Mouse (Mus musculus): ENCODE data around the gene Igf1r. TPM values are rescaled to one million over a fixed set of nuclear protein-coding genes. Genes with fewer than 3 reads are reported as not detected.

Igf1r gene
- polyA plus RNA-seq, 1 experiment from 2014 or later = 23.7 TPM

GRCm38 (mm10) chr7:68134948-68135347 is 182.3 kb downstream of the Igf1r start:
- peaks cover 42% of the 10 kb centered on the region for H3K4me1 ChIP-seq (replicated peaks)
- WGBS = 88% methylated on average over 16 of the region's 16 CpGs
- H3K27me3 ChIP-seq = no peaks in the 10 kb centered on the region
- H3K36me3 ChIP-seq = no peaks in the 10 kb centered on the region
- no peak overlapping the region for H3K4me3 ChIP-seq
- no peak for ATAC-seq (ENCODE audit: low read depth)
- no peak overlapping the region for H3K4me2 ChIP-seq
- no peaks in the 10 kb centered on the region for H3K9me3 ChIP-seq
- no peak overlapping the region for H3K9ac ChIP-seq
- H3K27ac ChIP-seq (replicated peaks) = no peak overlapping the region

GRCm38 (mm10) chr7:68136056-68136455 is 183.4 kb downstream of the Igf1r start:
- H3K36me3 ChIP-seq = no peaks in the 10 kb centered on the region
- H3K4me2 ChIP-seq = no peak overlapping the region
- WGBS = 83% methylated on average over 10 of the region's 10 CpGs
- H3K9ac ChIP-seq = no peak overlapping the region
- H3K9me3 ChIP-seq = no peaks in the 10 kb centered on the region
- H3K4me1 ChIP-seq (replicated peaks) = peaks cover 33% of the 10 kb centered on the region
- no peak overlapping the region for H3K27ac ChIP-seq (replicated peaks)
- no peak for ATAC-seq (ENCODE audit: low read depth)
- no peaks in the 10 kb centered on the region for H3K27me3 ChIP-seq
- no peak overlapping the region for H3K4me3 ChIP-seq

GRCm38 (mm10) chr7:68139384-68139783 is 186.8 kb downstream of the Igf1r start:
- 76% methylated on average over 2 of the region's 2 CpGs for WGBS
- Histone ChIP-seq H3K4me1 (replicated peaks) (peaks cover 8% of the 10 kb centered on the region; the same call in 1 of the 2 replicates), H3K4me3 (no peak overlapping the region), H3K27me3 (no peaks in the 10 kb centered on the region), H3K9me3 (no peaks in the 10 kb centered on the region), H3K4me2 (no peak overlapping the region), H3K9ac (no peak overlapping the region), H3K27ac (replicated peaks) (no peak overlapping the region), H3K36me3 (no peaks in the 10 kb centered on the region)
- ATAC-seq (ENCODE audit: low read depth) = no peak

- no peak overlapping the region for H3K27ac ChIP-seq (replicated peaks)
- ATAC-seq (ENCODE audit: low read depth) = no peak
- no peak overlapping the region for H3K4me3 ChIP-seq
- H3K27me3 ChIP-seq = no peaks in the 10 kb centered on the region
- H3K4me1 ChIP-seq (replicated peaks) = peaks cover 8% of the 10 kb centered on the region; the same call in 1 of the 2 replicates
- H3K36me3 ChIP-seq = no peaks in the 10 kb centered on the region
- H3K9me3 ChIP-seq = no peaks in the 10 kb centered on the region
- H3K9ac ChIP-seq = no peak overlapping the region
- WGBS = 87% methylated on average over 11 of the region's 11 CpGs
- H3K4me2 ChIP-seq = no peak overlapping the region
Measured at GRCm38 (mm10) chr7:68140041-68140807, 187.6 kb downstream of the Igf1r start.

- ATAC-seq (ENCODE audit: low read depth) = peak; percentile 46; the same call in 1 of the 2 replicates
- 74% methylated on average over 6 of the region's 6 CpGs for WGBS
- peaks cover 28% of the 10 kb centered on the region for H3K4me1 ChIP-seq (replicated peaks)
- no peak overlapping the region for H3K9ac ChIP-seq
- H3K4me2 ChIP-seq = no peak overlapping the region
- no peaks in the 10 kb centered on the region for H3K36me3 ChIP-seq
- H3K9me3 ChIP-seq = no peaks in the 10 kb centered on the region
- no peak overlapping the region for H3K27ac ChIP-seq (replicated peaks)
- H3K27me3 ChIP-seq = no peaks in the 10 kb centered on the region
- H3K4me3 ChIP-seq = no peak overlapping the region
Measured at GRCm38 (mm10) chr7:68144266-68144665, 191.6 kb downstream of the Igf1r start.

- no peak overlapping the region for H3K4me3 ChIP-seq
- H3K27ac ChIP-seq (replicated peaks) = no peak overlapping the region
- no peaks in the 10 kb centered on the region for H3K9me3 ChIP-seq
- H3K4me2 ChIP-seq = no peak overlapping the region
- H3K36me3 ChIP-seq = no peaks in the 10 kb centered on the region
- 45% methylated on average over 20 of the region's 20 CpGs for WGBS
- no peaks in the 10 kb centered on the region for H3K27me3 ChIP-seq
- no peak for ATAC-seq (ENCODE audit: low read depth)
- peaks cover 35% of the 10 kb centered on the region for H3K4me1 ChIP-seq (replicated peaks)
- H3K9ac ChIP-seq = no peak overlapping the region; the same call in 1 of the 2 replicates
Measured at GRCm38 (mm10) chr7:68148297-68149048, 195.8 kb downstream of the Igf1r start.

GRCm38 (mm10) chr7:68151892-68152291 is 199.3 kb downstream of the Igf1r start:
- no peak overlapping the region for H3K27ac ChIP-seq (replicated peaks)
- WGBS = 68% methylated on average over 5 of the region's 5 CpGs
- ATAC-seq (ENCODE audit: low read depth) = no peak
- no peak overlapping the region for H3K4me3 ChIP-seq
- no peaks in the 10 kb centered on the region for H3K36me3 ChIP-seq
- H3K4me1 ChIP-seq (replicated peaks) = peaks cover 64% of the 10 kb centered on the region
- H3K27me3 ChIP-seq = no peaks in the 10 kb centered on the region
- H3K9me3 ChIP-seq = no peaks in the 10 kb centered on the region
- no peak overlapping the region for H3K4me2 ChIP-seq
- H3K9ac ChIP-seq = no peak overlapping the region

GRCm38 (mm10) chr7:68152458-68152857 is 199.8 kb downstream of the Igf1r start:
- no peak overlapping the region for H3K4me2 ChIP-seq
- peaks cover 67% of the 10 kb centered on the region for H3K4me1 ChIP-seq (replicated peaks)
- 92% methylated on average over 8 of the region's 8 CpGs for WGBS

GRCm38 (mm10) chr7:68153269-68153668 is 200.6 kb downstream of the Igf1r start:
- H3K27me3 ChIP-seq = no peaks in the 10 kb centered on the region
- H3K4me1 ChIP-seq (replicated peaks) = peaks cover 59% of the 10 kb centered on the region
- no peaks in the 10 kb centered on the region for H3K9me3 ChIP-seq
- WGBS = 82% methylated on average over 8 of the region's 8 CpGs
- H3K4me3 ChIP-seq = no peak overlapping the region
- no peak overlapping the region for H3K27ac ChIP-seq (replicated peaks)
- H3K9ac ChIP-seq = no peak overlapping the region
- H3K4me2 ChIP-seq = no peak overlapping the region
- ATAC-seq (ENCODE audit: low read depth) = no peak
- H3K36me3 ChIP-seq = no peaks in the 10 kb centered on the region

More at GRCm38 (mm10) chr7:68152458-68152857, 199.8 kb downstream of the Igf1r start:
- 0 out of 2 replicates have a peak overlapping the region, but pooled peaks have one; percentile 23 for H3K27ac ChIP-seq (replicated peaks)
- no peak overlapping the region for H3K9ac ChIP-seq
- H3K4me3 ChIP-seq = no peak overlapping the region
- H3K36me3 ChIP-seq = no peaks in the 10 kb centered on the region
- no peaks in the 10 kb centered on the region for H3K27me3 ChIP-seq
- H3K9me3 ChIP-seq = no peaks in the 10 kb centered on the region
- no peak for ATAC-seq (ENCODE audit: low read depth)

- no peak overlapping the region for H3K4me3 ChIP-seq
- no peak overlapping the region for H3K9ac ChIP-seq
- peaks cover 54% of the 10 kb centered on the region for H3K4me1 ChIP-seq (replicated peaks)
- peak overlapping the region; percentile 33; the same call in 1 of the 2 replicates for H3K27ac ChIP-seq (replicated peaks)
- no peak overlapping the region for H3K4me2 ChIP-seq
- H3K9me3 ChIP-seq = no peaks in the 10 kb centered on the region
- ATAC-seq (ENCODE audit: low read depth) = no peak
- H3K36me3 ChIP-seq = no peaks in the 10 kb centered on the region
- 52% methylated on average over 7 of the region's 7 CpGs for WGBS
- no peaks in the 10 kb centered on the region for H3K27me3 ChIP-seq
Measured at GRCm38 (mm10) chr7:68154588-68154987, 202.0 kb downstream of the Igf1r start.

GRCm38 (mm10) chr7:68160094-68160791 is 207.6 kb downstream of the Igf1r start:
- Histone ChIP-seq H3K27me3 (no peaks in the 10 kb centered on the region), H3K9me3 (no peaks in the 10 kb centered on the region), H3K4me1 (replicated peaks) (peaks cover 46% of the 10 kb centered on the region), H3K4me2 (peak overlapping the region; percentile 33), H3K9ac (peak overlapping the region; percentile 1; the same call in 1 of the 2 replicates), H3K36me3 (peaks cover 6% of the 10 kb centered on the region; the same call in 1 of the 2 replicates), H3K27ac (replicated peaks) (no peak overlapping the region), H3K4me3 (no peak overlapping the region)
- ATAC-seq (ENCODE audit: low read depth) = no peak
- 24% methylated on average over 13 of the region's 13 CpGs for whole genome bisulfite sequencing

- 73% methylated on average over 3 of the region's 3 CpGs for WGBS
- peaks cover 27% of the 10 kb centered on the region for H3K4me1 ChIP-seq (replicated peaks)
- H3K36me3 ChIP-seq = peaks cover 18% of the 10 kb centered on the region
- H3K4me3 ChIP-seq = no peak overlapping the region
- H3K9ac ChIP-seq = no peak overlapping the region
- H3K9me3 ChIP-seq = no peaks in the 10 kb centered on the region
- ATAC-seq (ENCODE audit: low read depth) = no peak
- H3K4me2 ChIP-seq = no peak overlapping the region
- H3K27me3 ChIP-seq = no peaks in the 10 kb centered on the region
- no peak overlapping the region for H3K27ac ChIP-seq (replicated peaks)
Measured at GRCm38 (mm10) chr7:68164074-68164473, 211.4 kb downstream of the Igf1r start.

All from neural tube, embryonic 13.5 days (tissue).